In genomic region chr10:67766099-67766498, GRCm38 (mm10) we compare ENCODE assay signal across 8 mouse cellular contexts.
DNase-seq lines count a peak whose midpoint lies in the region; ATAC-seq and TF ChIP-seq lines count a peak whose summit lies in the region.

No protein-coding gene starts in this region.

- TF ChIP-seq RAD21 in MEL (IDR thresholded peaks at IDR 0.05; ENCODE audit: low read depth, low read length) = peak; percentile 81

- no peaks in the 10 kb centered on the region for H3K9me3 ChIP-seq in intestine, postnatal 0 days (ENCODE audit: control insufficient read depth)
- H3K9me3 ChIP-seq in intestine, embryonic 15.5 days = no peaks in the 10 kb centered on the region
- H3K9me3 ChIP-seq in MEL (replicated peaks; ENCODE audit: insufficient read depth, low read length) = no peaks in the 10 kb centered on the region

- 42% methylated on average over 13 of the region's 13 CpGs for WGBS in intestine, postnatal 0 days
- WGBS in intestine, embryonic 15.5 days = 40% methylated on average over 13 of the region's 13 CpGs
- WGBS in cerebellum, adult 2 months = 40% methylated on average over 13 of the region's 13 CpGs

- TF ChIP-seq EP300 in MEL (IDR thresholded peaks at IDR 0.05; ENCODE audit: low read depth in 1 of 2, low read length in 2 of 2) = no peak

- no peaks in the 10 kb centered on the region for H3K27me3 ChIP-seq in intestine, postnatal 0 days (replicated peaks; ENCODE audit: control insufficient read depth, insufficient read depth, low read length)
- H3K27me3 ChIP-seq in intestine, embryonic 15.5 days (replicated peaks) = no peaks in the 10 kb centered on the region
- H3K27me3 ChIP-seq in MEL (ENCODE audit: control insufficient read depth in 1 of 2, insufficient read depth in 2 of 2, low read length in 2 of 2) = peaks cover 0 to 2% of the 10 kb centered on the region in 2 experiments; a peak in 1 of 4 replicates
- H3K27me3 ChIP-seq in cerebellum, adult 2 months (ENCODE audit: control insufficient read depth, insufficient read depth, low read length) = no peaks in the 10 kb centered on the region

- H3K36me3 ChIP-seq in intestine, postnatal 0 days (ENCODE audit: control insufficient read depth, insufficient read depth) = no peaks in the 10 kb centered on the region
- H3K36me3 ChIP-seq in intestine, embryonic 15.5 days = no peaks in the 10 kb centered on the region
- H3K36me3 ChIP-seq in MEL (ENCODE audit: control insufficient read depth in 1 of 2, insufficient read depth in 2 of 2, low read length in 2 of 2) = no peaks in the 10 kb centered on the region

- no peaks in the 10 kb centered on the region for H3K79me2 ChIP-seq in MEL (ENCODE audit: control insufficient read depth, insufficient read depth, low read length, poor library complexity)

- intact Hi-C loops in left cerebral cortex, postnatal 36 days (cut with DNase I) = no loop called here

- H3K27ac ChIP-seq in intestine, postnatal 0 days (ENCODE audit: low read depth, low read length) = no peak overlapping the region
- H3K27ac ChIP-seq in intestine, embryonic 15.5 days = no peak overlapping the region
- no peak overlapping the region for H3K27ac ChIP-seq in MEL (ENCODE audit: control insufficient read depth, low read depth, low read length)
- no peak overlapping the region for H3K27ac ChIP-seq in cerebellum, adult 2 months (ENCODE audit: insufficient read depth, low read length)

- ATAC-seq in intestine, postnatal 0 days = no peak
- ATAC-seq in intestine, embryonic 15.5 days = no peak

- peak; percentile 90 for TF ChIP-seq CTCF in intestine, postnatal 0 days (IDR thresholded peaks at IDR 0.05; ENCODE audit: low read depth)
- peak; percentile 77 to 88 (median 87) for TF ChIP-seq CTCF in MEL (IDR thresholded peaks at IDR 0.05 in 2 of 3, conservative IDR thresholded peaks at IDR 0.05 in 1 of 3; ENCODE audit: control insufficient read depth in 1 of 3, insufficient read depth in 1 of 3, low read depth in 2 of 3, low read length in 3 of 3, poor library complexity in 1 of 3, severe bottlenecking in 1 of 3)
- peak; percentile 73 for TF ChIP-seq CTCF in cerebellum, adult 2 months (IDR thresholded peaks at IDR 0.05; ENCODE audit: borderline replicate concordance, insufficient read depth, low read depth, low read length)

- no peaks in the 10 kb centered on the region for H3K4me1 ChIP-seq in intestine, postnatal 0 days (replicated peaks; ENCODE audit: control insufficient read depth, insufficient read depth, low read length)
- H3K4me1 ChIP-seq in intestine, embryonic 15.5 days (replicated peaks) = no peaks in the 10 kb centered on the region
- no peaks in the 10 kb centered on the region for H3K4me1 ChIP-seq in MEL (ENCODE audit: control insufficient read depth in 1 of 2, insufficient read depth in 2 of 2, low read length in 2 of 2)
- H3K4me1 ChIP-seq in cerebellum, adult 2 months (ENCODE audit: control insufficient read depth, insufficient read depth, low read length) = no peaks in the 10 kb centered on the region

- H3K4me3 ChIP-seq in intestine, postnatal 0 days (ENCODE audit: low read depth, low read length) = no peak overlapping the region
- H3K4me3 ChIP-seq in intestine, embryonic 15.5 days (replicated peaks) = no peak overlapping the region
- H3K4me3 ChIP-seq in MEL (ENCODE audit: control insufficient read depth in 1 of 2, insufficient read depth in 1 of 2, low read depth in 2 of 2, low read length in 2 of 2) = no peak overlapping the region
- no peak overlapping the region for H3K4me3 ChIP-seq in cerebellum, adult 2 months (replicated peaks; ENCODE audit: insufficient read depth, low read depth, low read length)

- H3K4me2 ChIP-seq in intestine, postnatal 0 days (replicated peaks; ENCODE audit: low read depth) = no peak overlapping the region
- no peak overlapping the region for H3K4me2 ChIP-seq in intestine, embryonic 15.5 days (replicated peaks)

- no peak for TF ChIP-seq POLR2A in MEL (IDR thresholded peaks at IDR 0.05; ENCODE audit: control insufficient read depth in 1 of 2, insufficient read depth in 1 of 2, low read depth in 1 of 2, low read length in 2 of 2, poor library complexity in 1 of 2)
- TF ChIP-seq POLR2A in cerebellum, adult 2 months (IDR thresholded peaks at IDR 0.05; ENCODE audit: borderline replicate concordance, insufficient read depth, low read length) = no peak

- no peak overlapping the region for H3K9ac ChIP-seq in intestine, postnatal 0 days (ENCODE audit: low read depth, low read length)
- H3K9ac ChIP-seq in intestine, embryonic 15.5 days = no peak overlapping the region
- no peak overlapping the region for H3K9ac ChIP-seq in MEL (ENCODE audit: control insufficient read depth, low read depth, low read length, poor library complexity, severe bottlenecking)

- DNase-seq in MEL (ENCODE audit: low read depth, low spot score) = peak; percentile 58
- DNase-seq in cerebellum, adult 2 months = peak; percentile 35 to 38
- peak; percentile 39 to 48 for DNase-seq in gastrocnemius, postnatal 4 days (ENCODE audit: low spot score in 2 of 2)
- DNase-seq in left cerebral cortex, postnatal 36 days (ENCODE audit: low spot score in 2 of 2) = peak; percentile 26 to 29
- DNase-seq in retina, embryonic 14.5 days (ENCODE audit: low spot score) = peak; percentile 76
- DNase-seq in thymus, postnatal 36 days = peak; percentile 45 to 51

TF ChIP-seq in MEL, 35 proteins besides CTCF, POLR2A, EP300 and RAD21:
- TF ChIP-seq TBP (IDR thresholded peaks at IDR 0.05; ENCODE audit: low read depth, low read length) (no peak), SMC3 (IDR thresholded peaks at IDR 0.05; ENCODE audit: low read depth, low read length) (peak; percentile 88), ZC3H11A (IDR thresholded peaks at IDR 0.05; ENCODE audit: low read depth, low read length) (peak; percentile 69), USF2 (IDR thresholded peaks at IDR 0.05; ENCODE audit: borderline replicate concordance in 1 of 2, insufficient read depth in 1 of 2, low read depth in 1 of 2, low read length in 2 of 2) (no peak)
